Mouse (Mus musculus): Measurements from ENCODE around the gene Fam45a. TPM values are rescaled to one million over a fixed set of nuclear protein-coding genes. Genes with fewer than 3 reads are reported as not detected.
A peak's percentile ranks its signal among the peaks of the same experiment; 100 is the strongest.

Fam45a gene
- 40.6 and 41.5 TPM in 2 replicates for polyA plus RNA-seq (2015; fragmentation: Nextera tagmentation; extraction: Ambion mirVana)

GRCm38 (mm10) chr19:60811098-60812035 is at the start of gene Fam45a:
Fam45a (plus strand) TSS chr19:60811585.
- Histone ChIP-seq H3K9me3 (replicated peaks) (no peaks in the 10 kb centered on the region), H3K27ac (replicated peaks) (peak within 1 kb of the TSS; percentile 81), H3K4me3 (replicated peaks) (peak within 1 kb of the TSS; percentile 74), H3K4me1 (peaks cover 17% of the 10 kb centered on the region), H3K9ac (replicated peaks) (peak within 1 kb of the TSS; percentile 72), H3K27me3 (replicated peaks) (no peaks in the 10 kb centered on the region), H3K4me2 (peak within 1 kb of the TSS; percentile 70), H3K36me3 (peaks cover 13% of the 10 kb centered on the region)
- peak; percentile 100 for ATAC-seq (ENCODE audit: low FRiP score)
- 2% methylated on average over 41 of the region's 45 CpGs for WGBS

GRCm38 (mm10) chr19:60773366-60773765 is 38.0 kb upstream of the Fam45a start:
- WGBS: 93% methylated on average over 6 of the region's 6 CpGs
- Histone ChIP-seq H3K4me1 (no peaks in the 10 kb centered on the region), H3K9ac (replicated peaks) (no peak overlapping the region), H3K27me3 (replicated peaks) (no peaks in the 10 kb centered on the region), H3K9me3 (replicated peaks) (no peaks in the 10 kb centered on the region), H3K4me3 (replicated peaks) (no peak overlapping the region), H3K4me2 (no peak overlapping the region), H3K27ac (replicated peaks) (no peak overlapping the region), H3K36me3 (peaks cover 74% of the 10 kb centered on the region)
- no peak for ATAC-seq (ENCODE audit: low FRiP score)

GRCm38 (mm10) chr19:60782034-60782433 is 29.4 kb upstream of the Fam45a start:
- Histone ChIP-seq H3K36me3 (peaks cover 22% of the 10 kb centered on the region), H3K27ac (replicated peaks) (no peak overlapping the region), H3K27me3 (replicated peaks) (no peaks in the 10 kb centered on the region), H3K9ac (replicated peaks) (no peak overlapping the region), H3K4me1 (peaks cover 16% of the 10 kb centered on the region), H3K9me3 (replicated peaks) (no peaks in the 10 kb centered on the region), H3K4me3 (replicated peaks) (no peak overlapping the region), H3K4me2 (no peak overlapping the region)
- ATAC-seq (ENCODE audit: low FRiP score): no peak
- 93% methylated on average over 3 of the region's 3 CpGs for WGBS

GRCm38 (mm10) chr19:60784712-60785111 is 26.7 kb upstream of the Fam45a start:
- Histone ChIP-seq H3K9me3 (replicated peaks) (no peaks in the 10 kb centered on the region), H3K4me1 (peaks cover 33% of the 10 kb centered on the region), H3K27me3 (replicated peaks) (no peaks in the 10 kb centered on the region), H3K4me2 (no peak overlapping the region), H3K9ac (replicated peaks) (no peak overlapping the region), H3K4me3 (replicated peaks) (no peak overlapping the region), H3K27ac (replicated peaks) (no peak overlapping the region), H3K36me3 (0 out of 2 replicates have a peak, but pooled peaks cover 8% of the 10 kb centered on the region)
- ATAC-seq (ENCODE audit: low FRiP score): no peak
- 81% methylated on average over 1 of the region's 1 CpGs for WGBS

GRCm38 (mm10) chr19:60787465-60788150 is 23.8 kb upstream of the Fam45a start:
- Histone ChIP-seq H3K4me3 (replicated peaks) (no peak overlapping the region), H3K4me1 (peaks cover 37% of the 10 kb centered on the region), H3K27me3 (replicated peaks) (no peaks in the 10 kb centered on the region), H3K36me3 (no peaks in the 10 kb centered on the region), H3K4me2 (no peak overlapping the region), H3K9ac (replicated peaks) (no peak overlapping the region), H3K9me3 (replicated peaks) (no peaks in the 10 kb centered on the region), H3K27ac (replicated peaks) (no peak overlapping the region)
- no peak for ATAC-seq (ENCODE audit: low FRiP score)
- 71% methylated on average over 2 of the region's 2 CpGs for WGBS

GRCm38 (mm10) chr19:60788214-60788960 is 23.0 kb upstream of the Fam45a start:
- Histone ChIP-seq H3K27me3 (replicated peaks) (no peaks in the 10 kb centered on the region), H3K9me3 (replicated peaks) (no peaks in the 10 kb centered on the region), H3K9ac (replicated peaks) (no peak overlapping the region), H3K4me2 (peak overlapping the region; percentile 65), H3K4me1 (peaks cover 34% of the 10 kb centered on the region), H3K4me3 (replicated peaks) (peak overlapping the region; percentile 21), H3K36me3 (no peaks in the 10 kb centered on the region), H3K27ac (replicated peaks) (no peak overlapping the region)
- 49% methylated on average over 6 of the region's 6 CpGs for WGBS
- ATAC-seq (ENCODE audit: low FRiP score): no peak

GRCm38 (mm10) chr19:60789452-60789851 is 21.9 kb upstream of the Fam45a start:
- no peaks in the 10 kb centered on the region for H3K27me3 ChIP-seq (replicated peaks)
- 1% methylated on average over 7 of the region's 7 CpGs for WGBS

GRCm38 (mm10) chr19:60789919-60790506 is 21.4 kb upstream of the Fam45a start:
- no peaks in the 10 kb centered on the region for H3K9me3 ChIP-seq (replicated peaks)
- H3K36me3 ChIP-seq: no peaks in the 10 kb centered on the region
- peak overlapping the region; percentile 99 for H3K9ac ChIP-seq (replicated peaks)
- peak overlapping the region; percentile 65 for H3K4me2 ChIP-seq
- WGBS: under 1% methylated on average over 60 of the region's 60 CpGs
- peak; percentile 75 for ATAC-seq (ENCODE audit: low FRiP score)
- H3K4me3 ChIP-seq (replicated peaks): peak overlapping the region; percentile 99
- H3K4me1 ChIP-seq: peaks cover 34% of the 10 kb centered on the region
- H3K27ac ChIP-seq (replicated peaks): peak overlapping the region; percentile 98
- no peaks in the 10 kb centered on the region for H3K27me3 ChIP-seq (replicated peaks)

More at GRCm38 (mm10) chr19:60789452-60789851, 21.9 kb upstream of the Fam45a start:
- Histone ChIP-seq H3K9ac (replicated peaks) (peak overlapping the region; percentile 99), H3K36me3 (no peaks in the 10 kb centered on the region), H3K4me1 (peaks cover 34% of the 10 kb centered on the region), H3K4me2 (peak overlapping the region; percentile 65), H3K27ac (replicated peaks) (peak overlapping the region; percentile 98), H3K4me3 (replicated peaks) (peak overlapping the region; percentile 99), H3K9me3 (replicated peaks) (no peaks in the 10 kb centered on the region)
- ATAC-seq (ENCODE audit: low FRiP score): no peak

GRCm38 (mm10) chr19:60790551-60791161 is 20.7 kb upstream of the Fam45a start, which contains the start of gene Eif3a:
Eif3a (minus strand) TSS chr19:60790658.
- Histone ChIP-seq H3K4me1 (peaks cover 34% of the 10 kb centered on the region), H3K27me3 (replicated peaks) (no peaks in the 10 kb centered on the region), H3K9me3 (replicated peaks) (no peaks in the 10 kb centered on the region), H3K9ac (replicated peaks) (peak within 1 kb of the TSS; percentile 99), H3K4me2 (peak within 1 kb of the TSS; percentile 65), H3K27ac (replicated peaks) (peak within 1 kb of the TSS; percentile 98), H3K4me3 (replicated peaks) (peak within 1 kb of the TSS; percentile 99), H3K36me3 (no peaks in the 10 kb centered on the region)
- ATAC-seq (ENCODE audit: low FRiP score): peak; percentile 97
- WGBS: 0% methylated on average over 57 of the region's 57 CpGs

- H3K9me3 ChIP-seq (replicated peaks): no peaks in the 10 kb centered on the region
- H3K36me3 ChIP-seq: no peaks in the 10 kb centered on the region
- WGBS: 13% methylated on average over 9 of the region's 9 CpGs
- H3K9ac ChIP-seq (replicated peaks): peak overlapping the region; percentile 78
- ATAC-seq (ENCODE audit: low FRiP score): peak; percentile 34
- peak overlapping the region; percentile 65 for H3K4me2 ChIP-seq
- H3K27ac ChIP-seq (replicated peaks): peak overlapping the region; percentile 98
- H3K4me1 ChIP-seq: peaks cover 30% of the 10 kb centered on the region
- H3K27me3 ChIP-seq (replicated peaks): no peaks in the 10 kb centered on the region
- peak overlapping the region; percentile 99 for H3K4me3 ChIP-seq (replicated peaks)
Measured at GRCm38 (mm10) chr19:60791164-60791563, 20.2 kb upstream of the Fam45a start.
